Mouse (Mus musculus) cerebellum, postnatal 36 days (tissue): ENCODE results near the gene Cxcl17.

ENCODE experiments used
- DNase-seq, 2 experiments: peaks; one replicate each; pipeline ENCODE4 v3.0.0; 2021 to 2022; ENCODE audit warnings: mixed read lengths in 2 of 2

Cxcl17 gene

GRCm38 (mm10) chr7:25367632-25368293 lies 44.9 kb downstream of the Cxcl17 start:
- DNase-seq: peak in 1 of 2 experiments; percentile 36

- no peak for DNase-seq
Measured at GRCm38 (mm10) chr7:25365937-25366625, 46.6 kb downstream of the Cxcl17 start.

GRCm38 (mm10) chr7:25363632-25364031 lies 49.1 kb downstream of the Cxcl17 start:
- no peak for DNase-seq

GRCm38 (mm10) chr7:25363151-25363550 lies 49.5 kb downstream of the Cxcl17 start:
- peak; percentile 77 to 81 for DNase-seq

- no peak for DNase-seq
Measured at GRCm38 (mm10) chr7:25358721-25359206, 53.9 kb downstream of the Cxcl17 start.
